Mouse (Mus musculus): ENCODE results near the gene Ankrd35. TPM values are rescaled to one million over a fixed set of nuclear protein-coding genes. Genes with fewer than 3 reads are reported as not detected.
"Not testable (repeated sequence)": the region's sequence is repeated elsewhere in the genome, so short reads cannot be mapped to it uniquely, and the experiment has no call there.

Ankrd35 gene
- polyA plus RNA-seq, 1 experiment from 2014 or later: 0.37 TPM

DNA sequence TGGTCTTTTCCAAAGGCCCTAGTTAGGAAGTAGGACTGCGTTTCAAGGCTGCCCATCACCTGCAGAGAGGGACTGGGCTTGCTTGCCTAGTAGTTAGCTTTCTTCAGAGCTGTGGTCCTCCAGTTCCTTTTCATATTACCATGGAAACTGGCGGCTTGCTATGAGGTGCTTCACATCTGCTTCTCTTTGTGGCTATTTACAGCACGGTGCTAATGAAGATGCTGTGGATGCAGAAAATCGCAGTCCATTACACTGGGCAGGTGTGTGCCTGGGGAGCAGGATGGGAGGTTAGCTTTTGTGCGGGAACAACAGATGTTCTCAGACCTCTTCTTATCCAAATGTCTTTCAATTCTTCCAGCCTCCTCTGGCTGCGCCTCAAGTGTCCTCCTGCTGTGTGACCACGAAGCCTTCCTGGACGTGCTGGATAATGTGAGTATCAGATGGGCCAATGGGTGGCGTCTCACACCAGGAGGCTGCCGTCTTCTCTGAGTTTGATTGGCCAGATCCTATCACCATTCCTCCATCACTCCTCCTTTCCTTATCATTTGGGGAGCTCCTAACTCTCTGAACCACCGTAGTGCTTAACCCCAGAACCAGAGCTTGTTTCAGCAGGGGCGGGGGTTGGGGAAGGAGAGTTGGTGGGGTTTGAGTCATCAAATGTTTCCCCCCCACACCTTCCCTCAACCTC, 10.5 kb downstream of the Ankrd35 start:
- Histone ChIP-seq H3K27me3 (ENCODE audit: control insufficient read depth, insufficient read depth, low read length) (peaks cover 4% of the 10 kb centered on the region), H3K4me2 (replicated peaks; ENCODE audit: low read depth, low read length) (no peak overlapping the region), H3K9ac (ENCODE audit: low read depth, low read length) (no peak overlapping the region), H3K4me3 (ENCODE audit: low read length) (no peak overlapping the region), H3K9me3 (ENCODE audit: control insufficient read depth, low read length) (no peaks in the 10 kb centered on the region), H3K27ac (ENCODE audit: low read depth, low read length) (no peak overlapping the region), H3K36me3 (ENCODE audit: control insufficient read depth, insufficient read depth, low read length) (no peaks in the 10 kb centered on the region), H3K4me1 (ENCODE audit: control insufficient read depth, insufficient read depth, low read length) (peaks cover 10% of the 10 kb centered on the region)
- WGBS: 24% methylated on average over 12 of the region's 12 CpGs
- ATAC-seq (ENCODE audit: low FRiP score, low TSS enrichment): no peak

DNA sequence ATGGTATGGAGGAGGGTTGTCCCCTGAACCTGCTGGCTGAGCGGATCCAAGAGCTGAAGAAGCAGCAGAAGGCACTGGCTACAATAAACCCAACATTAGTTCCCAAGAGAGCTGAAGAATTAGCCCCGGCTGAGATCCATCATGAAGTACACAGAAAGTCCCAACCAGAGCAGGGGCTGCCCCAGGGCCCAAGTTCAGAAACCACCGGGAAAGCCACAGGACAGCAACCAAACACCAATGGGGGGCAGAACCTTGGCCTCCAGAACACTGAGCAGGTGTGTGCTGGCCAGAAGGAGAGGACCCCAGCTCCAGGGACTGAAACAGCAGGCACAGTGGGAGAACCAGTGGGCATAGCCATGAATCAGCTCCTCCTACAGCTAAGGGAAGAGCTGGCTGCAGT, 13.6 kb downstream of the Ankrd35 start:
- WGBS: 92% methylated on average over 3 of the region's 3 CpGs
- H3K4me1 ChIP-seq (ENCODE audit: control insufficient read depth, insufficient read depth, low read length): peaks cover 5% of the 10 kb centered on the region; the same call in 1 of the 2 replicates

DNA sequence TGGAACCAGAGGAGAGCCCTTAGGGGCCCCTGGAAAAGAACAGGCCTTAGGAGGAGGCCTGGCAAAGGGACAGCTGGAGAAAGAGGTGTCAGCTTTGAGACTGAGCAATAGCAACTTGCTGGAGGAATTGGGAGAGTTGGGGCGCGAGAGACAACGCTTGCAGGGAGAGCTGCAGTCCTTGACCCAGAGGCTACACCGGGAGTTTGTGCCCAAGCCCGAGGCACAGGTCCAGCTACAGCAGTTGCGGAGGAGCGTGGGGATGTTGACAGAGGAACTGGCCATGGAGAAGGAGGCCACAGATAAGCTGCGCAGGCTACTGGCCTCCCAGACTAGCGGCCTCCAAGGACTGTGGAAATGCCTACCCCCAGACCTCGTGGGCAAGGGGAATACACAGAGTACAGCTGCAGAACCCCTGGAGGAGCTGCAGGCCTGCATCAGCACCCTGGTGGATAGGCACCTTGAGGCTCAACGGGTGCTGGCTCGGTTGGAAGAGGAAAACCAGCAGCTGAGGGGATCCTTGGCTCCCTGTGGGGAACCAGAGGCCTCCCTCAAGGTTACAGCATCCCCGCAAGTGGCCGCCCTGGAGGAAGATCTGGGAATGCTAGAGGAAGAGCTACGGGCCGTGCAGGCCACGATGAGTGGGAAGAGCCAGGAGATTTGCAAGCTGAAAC, 14.4 kb downstream of the Ankrd35 start:
- Histone ChIP-seq H3K4me3 (ENCODE audit: low read length) (peak overlapping the region; percentile 27), H3K36me3 (ENCODE audit: control insufficient read depth, insufficient read depth, low read length) (no peaks in the 10 kb centered on the region), H3K27ac (ENCODE audit: low read depth, low read length) (no peak overlapping the region), H3K27me3 (ENCODE audit: control insufficient read depth, insufficient read depth, low read length) (peaks cover 6% of the 10 kb centered on the region), H3K9me3 (ENCODE audit: control insufficient read depth, low read length) (no peaks in the 10 kb centered on the region), H3K4me2 (replicated peaks; ENCODE audit: low read depth, low read length) (peak overlapping the region; percentile 44), H3K4me1 (ENCODE audit: control insufficient read depth, insufficient read depth, low read length) (peaks cover 5% of the 10 kb centered on the region; the same call in 1 of the 2 replicates), H3K9ac (ENCODE audit: low read depth, low read length) (peak overlapping the region; percentile 42)
- 53% methylated on average over 17 of the region's 17 CpGs for WGBS
- ATAC-seq (ENCODE audit: low FRiP score, low TSS enrichment): no peak

More for the DNA sequence above, 13.6 kb downstream of the Ankrd35 start:
- Histone ChIP-seq H3K9me3 (ENCODE audit: control insufficient read depth, low read length) (no peaks in the 10 kb centered on the region), H3K4me2 (replicated peaks; ENCODE audit: low read depth, low read length) (no peak overlapping the region), H3K36me3 (ENCODE audit: control insufficient read depth, insufficient read depth, low read length) (no peaks in the 10 kb centered on the region), H3K27ac (ENCODE audit: low read depth, low read length) (no peak overlapping the region), H3K9ac (ENCODE audit: low read depth, low read length) (no peak overlapping the region), H3K4me3 (ENCODE audit: low read length) (no peak overlapping the region), H3K27me3 (ENCODE audit: control insufficient read depth, insufficient read depth, low read length) (peaks cover 6% of the 10 kb centered on the region)
- no peak for ATAC-seq (ENCODE audit: low FRiP score, low TSS enrichment)

- H3K9ac ChIP-seq (ENCODE audit: low read depth, low read length): peak overlapping the region; percentile 42
Observed at GRCm38 (mm10) chr3:96684822-96685156, 14.9 kb downstream of the Ankrd35 start.

GRCm38 (mm10) chr3:96686057-96686456, 16.1 kb downstream of the Ankrd35 start:
- not testable (repeated sequence) for H3K4me2 ChIP-seq (replicated peaks; ENCODE audit: low read depth, low read length)

More at GRCm38 (mm10) chr3:96684822-96685156, 14.9 kb downstream of the Ankrd35 start:
- Histone ChIP-seq H3K4me3 (ENCODE audit: low read length) (peak overlapping the region; percentile 27), H3K27ac (ENCODE audit: low read depth, low read length) (no peak overlapping the region), H3K4me1 (ENCODE audit: control insufficient read depth, insufficient read depth, low read length) (peaks cover 5% of the 10 kb centered on the region; the same call in 1 of the 2 replicates), H3K36me3 (ENCODE audit: control insufficient read depth, insufficient read depth, low read length) (no peaks in the 10 kb centered on the region), H3K27me3 (ENCODE audit: control insufficient read depth, insufficient read depth, low read length) (peaks cover 6% of the 10 kb centered on the region), H3K4me2 (replicated peaks; ENCODE audit: low read depth, low read length) (peak overlapping the region; percentile 44), H3K9me3 (ENCODE audit: control insufficient read depth, low read length) (no peaks in the 10 kb centered on the region)
- ATAC-seq (ENCODE audit: low FRiP score, low TSS enrichment): no peak
- WGBS: 29% methylated on average over 28 of the region's 28 CpGs

DNA sequence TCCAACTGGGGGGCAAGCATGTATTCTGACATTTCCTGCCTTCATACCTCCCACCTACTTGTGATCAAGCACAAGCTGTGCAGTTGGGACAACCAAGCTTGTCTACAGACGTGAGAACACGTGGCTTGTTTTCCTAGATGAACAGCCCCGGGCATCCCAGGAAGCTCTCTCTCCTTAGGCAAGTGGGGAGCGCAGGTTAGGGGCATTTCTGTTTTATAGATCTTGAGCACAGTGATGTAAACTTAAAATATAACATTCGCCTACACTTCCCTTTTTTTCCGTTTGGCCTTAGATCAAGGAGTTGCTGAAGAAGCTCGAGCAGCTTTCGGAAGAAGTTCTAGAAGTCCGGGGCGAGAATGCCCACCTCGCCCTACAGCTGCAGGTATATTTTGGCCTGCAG, 18.9 kb downstream of the Ankrd35 start:
- H3K4me3 ChIP-seq (ENCODE audit: low read length): no peak overlapping the region
- no peak overlapping the region for H3K9ac ChIP-seq (ENCODE audit: low read depth, low read length)
- no peak overlapping the region for H3K27ac ChIP-seq (ENCODE audit: low read depth, low read length)
- no peaks in the 10 kb centered on the region for H3K36me3 ChIP-seq (ENCODE audit: control insufficient read depth, insufficient read depth, low read length)
- 76% methylated on average over 11 of the region's 11 CpGs for WGBS
- H3K27me3 ChIP-seq (ENCODE audit: control insufficient read depth, insufficient read depth, low read length): peaks cover 6% of the 10 kb centered on the region
- no peak overlapping the region for H3K4me2 ChIP-seq (replicated peaks; ENCODE audit: low read depth, low read length)
- no peak for ATAC-seq (ENCODE audit: low FRiP score, low TSS enrichment)
- H3K4me1 ChIP-seq (ENCODE audit: control insufficient read depth, insufficient read depth, low read length): peaks cover 5% of the 10 kb centered on the region; the same call in 1 of the 2 replicates
- H3K9me3 ChIP-seq (ENCODE audit: control insufficient read depth, low read length): no peaks in the 10 kb centered on the region

More at GRCm38 (mm10) chr3:96686057-96686456, 16.1 kb downstream of the Ankrd35 start:
- H3K4me3 ChIP-seq (ENCODE audit: low read length); H3K9ac ChIP-seq (ENCODE audit: low read depth, low read length); H3K4me1 ChIP-seq (ENCODE audit: control insufficient read depth, insufficient read depth, low read length); H3K36me3 ChIP-seq (ENCODE audit: control insufficient read depth, insufficient read depth, low read length); H3K27me3 ChIP-seq (ENCODE audit: control insufficient read depth, insufficient read depth, low read length); H3K9me3 ChIP-seq (ENCODE audit: control insufficient read depth, low read length); H3K27ac ChIP-seq (ENCODE audit: low read depth, low read length); ATAC-seq (ENCODE audit: low FRiP score, low TSS enrichment): not testable (repeated sequence)
- WGBS: 92% methylated on average over 5 of the region's 5 CpGs

GRCm38 (mm10) chr3:96690298-96690697, 20.4 kb downstream of the Ankrd35 start:
- Histone ChIP-seq H3K9me3 (ENCODE audit: control insufficient read depth, low read length) (no peaks in the 10 kb centered on the region), H3K4me1 (ENCODE audit: control insufficient read depth, insufficient read depth, low read length) (0 out of 2 replicates have a peak, but pooled peaks cover under 1% of the 10 kb centered on the region), H3K4me2 (replicated peaks; ENCODE audit: low read depth, low read length) (no peak overlapping the region), H3K27ac (ENCODE audit: low read depth, low read length) (no peak overlapping the region), H3K4me3 (ENCODE audit: low read length) (no peak overlapping the region), H3K27me3 (ENCODE audit: control insufficient read depth, insufficient read depth, low read length) (peaks cover 3% of the 10 kb centered on the region; the same call in 1 of the 2 replicates), H3K9ac (ENCODE audit: low read depth, low read length) (no peak overlapping the region), H3K36me3 (ENCODE audit: control insufficient read depth, insufficient read depth, low read length) (no peaks in the 10 kb centered on the region)
- ATAC-seq (ENCODE audit: low FRiP score, low TSS enrichment): no peak
- WGBS: 52% methylated on average over 3 of the region's 3 CpGs

GRCm38 (mm10) chr3:96692506-96692905, 22.6 kb downstream of the Ankrd35 start:
- no peak overlapping the region for H3K27ac ChIP-seq (ENCODE audit: low read depth, low read length)
- ATAC-seq (ENCODE audit: low FRiP score, low TSS enrichment): no peak
- H3K4me2 ChIP-seq (replicated peaks; ENCODE audit: low read depth, low read length): no peak overlapping the region
- no peak overlapping the region for H3K4me3 ChIP-seq (ENCODE audit: low read length)
- H3K9me3 ChIP-seq (ENCODE audit: control insufficient read depth, low read length): no peaks in the 10 kb centered on the region
- H3K4me1 ChIP-seq (ENCODE audit: control insufficient read depth, insufficient read depth, low read length): 0 out of 2 replicates have a peak, but pooled peaks cover 9% of the 10 kb centered on the region
- H3K36me3 ChIP-seq (ENCODE audit: control insufficient read depth, insufficient read depth, low read length): no peaks in the 10 kb centered on the region
- 0 out of 2 replicates have a peak, but pooled peaks cover 3% of the 10 kb centered on the region for H3K27me3 ChIP-seq (ENCODE audit: control insufficient read depth, insufficient read depth, low read length)
- no peak overlapping the region for H3K9ac ChIP-seq (ENCODE audit: low read depth, low read length)
- 22% methylated on average over 3 of the region's 3 CpGs for WGBS

- no peaks in the 10 kb centered on the region for H3K36me3 ChIP-seq (ENCODE audit: control insufficient read depth, insufficient read depth, low read length)
- 95% methylated on average over 1 of the region's 1 CpGs for WGBS
- no peaks in the 10 kb centered on the region for H3K27me3 ChIP-seq (ENCODE audit: control insufficient read depth, insufficient read depth, low read length)
- H3K27ac ChIP-seq (ENCODE audit: low read depth, low read length): no peak overlapping the region
- no peak overlapping the region for H3K4me2 ChIP-seq (replicated peaks; ENCODE audit: low read depth, low read length)
- H3K4me1 ChIP-seq (ENCODE audit: control insufficient read depth, insufficient read depth, low read length): 0 out of 2 replicates have a peak, but pooled peaks cover 16% of the 10 kb centered on the region
- H3K9me3 ChIP-seq (ENCODE audit: control insufficient read depth, low read length): no peaks in the 10 kb centered on the region
- no peak for ATAC-seq (ENCODE audit: low FRiP score, low TSS enrichment)
- no peak overlapping the region for H3K4me3 ChIP-seq (ENCODE audit: low read length)
- H3K9ac ChIP-seq (ENCODE audit: low read depth, low read length): no peak overlapping the region
Observed at GRCm38 (mm10) chr3:96693579-96693978, 23.6 kb downstream of the Ankrd35 start.
